Mouse (Mus musculus) brain, adult 2 months (tissue): Measurements from ENCODE around the gene Glrx2.
A peak's percentile ranks its signal among the peaks of the same experiment; 100 is the strongest.
"Not testable (repeated sequence)": the region's sequence is repeated elsewhere in the genome, so short reads cannot be mapped to it uniquely, and the experiment has no call there.

Experiments used
- DNase-seq: peaks from one replicate; pipeline ENCODE4 v3.0.0; 2011; ENCODE audit warnings: low read depth, low spot score

Gene Glrx2

GRCm38 (mm10) chr1:143716038-143716437 is at the start of gene Glrx2:
TSS of gene Glrx2 (plus strand) at chr1:143716338.
- DNase-seq: not testable (repeated sequence)

- DNase-seq: peak; percentile 29
Observed at GRCm38 (mm10) chr1:143675734-143676361, 40.3 kb upstream of the Glrx2 start.

GRCm38 (mm10) chr1:143681108-143681507 is 35.0 kb upstream of the Glrx2 start:
- peak; percentile 92 for DNase-seq

- no peak for DNase-seq
Observed at GRCm38 (mm10) chr1:143684849-143685248, 31.3 kb upstream of the Glrx2 start.

GRCm38 (mm10) chr1:143701736-143702135 is 14.4 kb upstream of the Glrx2 start:
- no peak for DNase-seq

GRCm38 (mm10) chr1:143702141-143702740 is 13.9 kb upstream of the Glrx2 start:
- DNase-seq: peak; percentile 67

GRCm38 (mm10) chr1:143702741-143703262 is 13.3 kb upstream of the Glrx2 start, which contains the start of gene Cdc73:
TSS of gene Cdc73 (minus strand) at chr1:143702893.
- DNase-seq: peak; percentile 94

GRCm38 (mm10) chr1:143707006-143707405 is 9.1 kb upstream of the Glrx2 start:
- no peak for DNase-seq

GRCm38 (mm10) chr1:143708361-143708760 is 7.8 kb upstream of the Glrx2 start:
- no peak for DNase-seq

- DNase-seq: peak; percentile 5
Observed at GRCm38 (mm10) chr1:143709966-143710626, 6.0 kb upstream of the Glrx2 start.

GRCm38 (mm10) chr1:143710627-143710976 is 5.5 kb upstream of the Glrx2 start:
- no peak for DNase-seq

GRCm38 (mm10) chr1:143724456-143725064 is 8.4 kb downstream of the Glrx2 start:
- no peak for DNase-seq

- no peak for DNase-seq
Observed at GRCm38 (mm10) chr1:143727701-143728445, 11.7 kb downstream of the Glrx2 start.

GRCm38 (mm10) chr1:143730899-143731298 is 14.8 kb downstream of the Glrx2 start:
- DNase-seq: peak; percentile 11

GRCm38 (mm10) chr1:143731691-143732090 is 15.6 kb downstream of the Glrx2 start:
- DNase-seq: no peak

- no peak for DNase-seq
Observed at GRCm38 (mm10) chr1:143733914-143734410, 17.8 kb downstream of the Glrx2 start.

- DNase-seq: no peak
Observed at GRCm38 (mm10) chr1:143738811-143739210, 22.7 kb downstream of the Glrx2 start.

GRCm38 (mm10) chr1:143739361-143740350 is 23.5 kb downstream of the Glrx2 start:
- peak; percentile 97 for DNase-seq

GRCm38 (mm10) chr1:143740581-143740980 is 24.4 kb downstream of the Glrx2 start:
- peak; percentile 62 for DNase-seq

- DNase-seq: no peak
Observed at GRCm38 (mm10) chr1:143741331-143741730, 25.2 kb downstream of the Glrx2 start.
